In genomic region chr4:49583965-49584831, GRCm38 (mm10) we compare ENCODE assay signal across 8 mouse cellular contexts. TPM values are rescaled to one million over a fixed set of nuclear protein-coding genes. Genes with fewer than 3 reads are reported as not detected.
DNase-seq lines count a peak whose midpoint lies in the region; ATAC-seq and TF ChIP-seq lines count a peak whose summit lies in the region.
"Had no signal": no experiment of that assay in that cellular context is flagged by ENCODE, and none has a peak within 500 bp of the region (broad histone marks: within the 10 kb centered on the region; RNA-seq: fewer than 3 reads in every experiment).

No protein-coding gene starts in this region.

- WGBS in kidney, embryonic 14.5 days, result 44% methylated on average over 14 of the region's 14 CpGs
- WGBS in heart, embryonic 11.5 days (ENCODE audit: insufficient replicate concordance), result 56% methylated on average over 14 of the region's 14 CpGs

- DNase-seq in kidney, adult 11 months, result no peak
- peak; percentile 19 for DNase-seq in Patski (ENCODE audit: low read depth, low spot score)
- peak; percentile 38 for DNase-seq in lung, postnatal 36 days
- no peak for DNase-seq in spleen, postnatal 36 days (ENCODE audit: low spot score in 2 of 2)
- no peak for DNase-seq in frontal cortex, postnatal 36 days (ENCODE audit: low spot score in 2 of 2)
- DNase-seq: cerebellum, adult 11-12 months had no signal

- H3K27ac ChIP-seq in kidney, embryonic 14.5 days (ENCODE audit: low read depth, low read length), result peak overlapping the region; percentile 53; the same call in 1 of the 2 replicates
- peak overlapping the region; percentile 41; the same call in 1 of the 2 replicates for H3K27ac ChIP-seq in heart, embryonic 11.5 days (ENCODE audit: low read depth, low read length)

- H3K9ac ChIP-seq in kidney, embryonic 14.5 days (ENCODE audit: low read depth, low read length), result no peak overlapping the region
- no peak overlapping the region for H3K9ac ChIP-seq in heart, embryonic 11.5 days (ENCODE audit: low read depth, low read length)

- in situ Hi-C loops in Patski (cut with MboI; ENCODE audit: low pct_unique_long_range_greater_than_20kb), result no loop called here

- H3K36me3 ChIP-seq in kidney, embryonic 14.5 days (ENCODE audit: control insufficient read depth, insufficient read depth, low read length), result 0 out of 2 replicates have a peak, but pooled peaks cover 2% of the 10 kb centered on the region
- H3K36me3 ChIP-seq in heart, embryonic 11.5 days (ENCODE audit: control insufficient read depth, insufficient read depth, low read length), result peaks cover 4% of the 10 kb centered on the region

- CTCF ChIA-PET in Patski (lab: Charles Lee), result no interaction called here

- no peak overlapping the region for H3K4me2 ChIP-seq in kidney, embryonic 14.5 days (replicated peaks; ENCODE audit: low read depth, low read length)
- no peak overlapping the region for H3K4me2 ChIP-seq in heart, embryonic 11.5 days

- no peaks in the 10 kb centered on the region for H3K27me3 ChIP-seq in kidney, embryonic 14.5 days (ENCODE audit: control insufficient read depth, insufficient read depth, low read length)
- peaks cover 3% of the 10 kb centered on the region for H3K27me3 ChIP-seq in Patski
- no peaks in the 10 kb centered on the region for H3K27me3 ChIP-seq in heart, embryonic 11.5 days (ENCODE audit: control insufficient read depth, insufficient read depth, low read length)

- no peaks in the 10 kb centered on the region for H3K9me3 ChIP-seq in kidney, embryonic 14.5 days (ENCODE audit: control insufficient read depth, low read length)
- no peaks in the 10 kb centered on the region for H3K9me3 ChIP-seq in heart, embryonic 11.5 days (replicated peaks; ENCODE audit: control insufficient read depth, low read length)

- no peak for TF ChIP-seq CTCF in Patski (IDR thresholded peaks at IDR 0.05)

- POLR2A ChIA-PET in Patski (lab: Charles Lee), result no interaction called here

- H3K4me1 ChIP-seq in kidney, embryonic 14.5 days (ENCODE audit: control insufficient read depth, insufficient read depth, low read length), result peaks cover 18% of the 10 kb centered on the region
- no peaks in the 10 kb centered on the region; the same call in 1 of the 2 replicates for H3K4me1 ChIP-seq in heart, embryonic 11.5 days (ENCODE audit: control insufficient read depth, insufficient read depth, low read length)

- no peak overlapping the region for H3K4me3 ChIP-seq in kidney, embryonic 14.5 days (ENCODE audit: low read length)
- no peak overlapping the region for H3K4me3 ChIP-seq in heart, embryonic 11.5 days (ENCODE audit: low read depth, low read length)

- ATAC-seq in kidney, embryonic 14.5 days (ENCODE audit: low FRiP score, low TSS enrichment), result no peak; the same call in 1 of the 2 replicates
- peak; percentile 73 for ATAC-seq in Patski
- ATAC-seq in heart, embryonic 11.5 days (replicated peaks; ENCODE audit: insufficient number of reproducible peaks, low FRiP score, low TSS enrichment), result 0 out of 2 replicates have a peak, but pooled peaks have one; percentile 26

RNA-seq across cellular contexts. Expression of gene Tmem246, which starts 13.5 kb away (rescaled TPM):
- polyA plus RNA-seq in kidney, embryonic 14.5 days (2014; fragmentation: Nextera tagmentation; extraction: Ambion mirVana), result 11.2 and 16.3 TPM in 2 replicates
- not detected for polyA plus RNA-seq in Patski (2021)
- 41.8 and 47.8 TPM in 2 replicates for polyA plus RNA-seq in heart, embryonic 11.5 days (2014; fragmentation: Nextera tagmentation; extraction: Ambion mirVana)

RNA-seq across cellular contexts. Expression of gene Aldob, which starts 34.9 kb away (rescaled TPM):
- 43.9 and 77.0 TPM in 2 replicates for polyA plus RNA-seq in kidney, embryonic 14.5 days (2014; fragmentation: Nextera tagmentation; extraction: Ambion mirVana)
- polyA plus RNA-seq in Patski (2021), result not detected
- polyA plus RNA-seq in heart, embryonic 11.5 days (2014; fragmentation: Nextera tagmentation; extraction: Ambion mirVana), result 0.17 and 0.79 TPM in 2 replicates

RNA-seq across cellular contexts. Expression of gene Rnf20, which starts 47.6 kb away (rescaled TPM):
- 39.1 and 61.1 TPM in 2 replicates for polyA plus RNA-seq in kidney, embryonic 14.5 days (2014; fragmentation: Nextera tagmentation; extraction: Ambion mirVana)
- polyA plus RNA-seq in Patski (2021), result 30.5 TPM
- polyA plus RNA-seq in heart, embryonic 11.5 days (2014; fragmentation: Nextera tagmentation; extraction: Ambion mirVana), result 35.3 and 35.8 TPM in 2 replicates

Comparison
In these comparisons a context has a peak if more than half of its experiments do, and no peak if none do; other contexts are left out.
1. DNase-seq: peak in Patski (single experiment) and lung, postnatal 36 days (single experiment); none in kidney, adult 11 months (single experiment), spleen, postnatal 36 days (0 of 2) and frontal cortex, postnatal 36 days (0 of 2).
2. RNA of gene Tmem246, which starts 13.5 kb away (polyA plus RNA-seq): 41.8 to 47.8 TPM in heart, embryonic 11.5 days and 11.2 to 16.3 TPM in kidney, embryonic 14.5 days; not detected in Patski (single experiment); every median in the first group is over 10 times any median in the second.
3. RNA of gene Aldob, which starts 34.9 kb away (polyA plus RNA-seq): 43.9 to 77.0 TPM in kidney, embryonic 14.5 days; 0.17 to 0.79 TPM in heart, embryonic 11.5 days and not detected in Patski (single experiment); every median in the first group is over 10 times any median in the second.